Mouse (Mus musculus) embryo, embryonic 10 days (tissue): ENCODE results near the gene Ggt1.
"Not testable (repeated sequence)": the region's sequence is repeated elsewhere in the genome, so short reads cannot be mapped to it uniquely, and the experiment has no call there.

Source experiments
- DNase-seq: peaks from one replicate; pipeline ENCODE4 v3.0.0-alpha.2; 2015; ENCODE audit warnings: low spot score

Gene Ggt1

GRCm38 (mm10) chr10:75551175-75551574 lies 10.2 kb upstream of the Ggt1 start:
- no peak for DNase-seq

GRCm38 (mm10) chr10:75552106-75552505 lies 9.3 kb upstream of the Ggt1 start:
- no peak for DNase-seq

- no peak for DNase-seq
Observed at GRCm38 (mm10) chr10:75552701-75553450, 8.5 kb upstream of the Ggt1 start.

GRCm38 (mm10) chr10:75554090-75554489 lies 7.3 kb upstream of the Ggt1 start:
- DNase-seq: no peak

- DNase-seq: no peak
Observed at GRCm38 (mm10) chr10:75555557-75555956, 5.8 kb upstream of the Ggt1 start.

GRCm38 (mm10) chr10:75556026-75556425 lies 5.4 kb upstream of the Ggt1 start:
- DNase-seq: no peak

- DNase-seq: peak; percentile 25
Observed at GRCm38 (mm10) chr10:75558515-75558914, 2.9 kb upstream of the Ggt1 start.

GRCm38 (mm10) chr10:75559041-75559675 lies 2.2 kb upstream of the Ggt1 start:
- peak; percentile 36 for DNase-seq

GRCm38 (mm10) chr10:75559676-75560548 lies 1.5 kb upstream of the Ggt1 start, which contains the start of gene Lrrc75b:
Lrrc75b (minus strand) TSS chr10:75560330.
- peak; percentile 54 for DNase-seq

GRCm38 (mm10) chr10:75560549-75560899 lies 880 bp upstream of the Ggt1 start:
- DNase-seq: peak; percentile 33

- no peak for DNase-seq
Observed at GRCm38 (mm10) chr10:75562596-75562995, 1.2 kb downstream of the Ggt1 start.

GRCm38 (mm10) chr10:75564687-75565265 lies 3.4 kb downstream of the Ggt1 start:
- DNase-seq: no peak

GRCm38 (mm10) chr10:75565436-75565835 lies 4.0 kb downstream of the Ggt1 start:
- DNase-seq: no peak

- no peak for DNase-seq
Observed at GRCm38 (mm10) chr10:75565906-75566305, 4.5 kb downstream of the Ggt1 start.

- DNase-seq: no peak
Observed at GRCm38 (mm10) chr10:75566321-75566720, 4.9 kb downstream of the Ggt1 start.

- DNase-seq: not testable (repeated sequence)
Observed at GRCm38 (mm10) chr10:75566765-75567164, 5.4 kb downstream of the Ggt1 start.

- DNase-seq: no peak
Observed at GRCm38 (mm10) chr10:75568029-75568428, 6.6 kb downstream of the Ggt1 start.

GRCm38 (mm10) chr10:75568441-75568840 lies 7.0 kb downstream of the Ggt1 start:
- DNase-seq: peak; percentile 24

GRCm38 (mm10) chr10:75568851-75569250 lies 7.4 kb downstream of the Ggt1 start:
- DNase-seq: no peak

- no peak for DNase-seq
Observed at GRCm38 (mm10) chr10:75570981-75571657, 9.7 kb downstream of the Ggt1 start.

GRCm38 (mm10) chr10:75571937-75572336 lies 10.5 kb downstream of the Ggt1 start:
- DNase-seq: no peak

- no peak for DNase-seq
Observed at GRCm38 (mm10) chr10:75573181-75573580, 11.8 kb downstream of the Ggt1 start.
